Mouse (Mus musculus) liver, embryonic 14.5 days (tissue): Measurements from ENCODE around the gene Fat3.

ENCODE experiments used
- CTCF ChIP-seq: IDR thresholded peaks from 2 replicates; pipeline ENCODE4 v1.5.1; 2016; ENCODE audit warnings: antibody characterized with exemption, low read depth, control low read depth
- EP300 ChIP-seq: IDR thresholded peaks from 2 replicates; pipeline ENCODE4 v1.6.1; 2016; ENCODE audit warnings: antibody characterized with exemption, low read depth

DNA sequence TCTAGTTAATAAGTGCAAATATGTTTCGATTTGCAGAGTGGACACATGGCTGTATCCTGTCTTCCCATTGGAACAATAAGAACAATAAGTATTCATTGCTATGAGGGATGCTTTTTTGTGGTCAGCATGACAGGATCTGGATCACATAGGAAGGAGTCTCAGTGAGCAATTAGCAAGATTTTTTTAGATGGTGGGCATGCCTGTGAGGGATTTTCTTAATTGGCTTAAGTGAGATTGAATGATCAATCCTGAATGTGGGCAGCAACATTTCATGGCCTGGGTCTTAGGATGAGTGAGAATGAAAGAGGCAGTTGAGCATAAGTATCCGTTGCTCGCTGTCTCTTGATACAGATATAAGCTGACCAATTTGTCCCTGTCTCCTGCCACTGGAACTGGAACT, 4.8 kb downstream of the Fat3 start:
- TF ChIP-seq EP300 (no peak), CTCF (no peak)
